Mouse (Mus musculus) heart, adult 11 months (tissue): ENCODE results near the gene Car5a.

ENCODE experiments used
- DNase-seq: peaks from one replicate; pipeline ENCODE4 v3.0.0; 2022

Car5a gene

GRCm38 (mm10) chr8:121944831-121945230, at the start of gene Car5a:
Gene Car5a (minus strand): TSS chr8:121944904.
- DNase-seq, result no peak

GRCm38 (mm10) chr8:121992911-121993310, 48.2 kb upstream of the Car5a start:
- no peak for DNase-seq

DNA sequence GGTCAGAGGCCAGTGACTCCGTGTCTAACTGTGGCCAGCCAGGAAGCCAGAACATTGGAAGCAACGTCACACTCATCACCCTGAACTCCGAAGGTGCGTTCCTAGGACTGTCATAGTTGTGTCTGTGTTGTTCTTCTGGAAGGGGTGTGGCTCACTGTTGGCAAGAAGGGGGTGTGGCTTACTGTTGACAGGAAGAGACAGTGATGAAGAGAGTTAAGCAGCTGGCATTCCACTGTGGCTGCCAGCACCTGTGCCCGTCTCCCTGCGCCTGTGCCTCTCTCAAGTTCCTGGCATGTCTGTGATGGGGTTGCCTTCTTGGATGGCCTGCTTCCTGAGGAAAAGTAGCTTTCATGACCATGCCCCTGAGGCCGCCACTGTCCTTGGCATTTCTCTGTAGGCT, 46.9 kb upstream of the Car5a start:
- no peak for DNase-seq

- DNase-seq, result peak; percentile 94
Observed at GRCm38 (mm10) chr8:121990506-121991255, 46.0 kb upstream of the Car5a start.

DNA sequence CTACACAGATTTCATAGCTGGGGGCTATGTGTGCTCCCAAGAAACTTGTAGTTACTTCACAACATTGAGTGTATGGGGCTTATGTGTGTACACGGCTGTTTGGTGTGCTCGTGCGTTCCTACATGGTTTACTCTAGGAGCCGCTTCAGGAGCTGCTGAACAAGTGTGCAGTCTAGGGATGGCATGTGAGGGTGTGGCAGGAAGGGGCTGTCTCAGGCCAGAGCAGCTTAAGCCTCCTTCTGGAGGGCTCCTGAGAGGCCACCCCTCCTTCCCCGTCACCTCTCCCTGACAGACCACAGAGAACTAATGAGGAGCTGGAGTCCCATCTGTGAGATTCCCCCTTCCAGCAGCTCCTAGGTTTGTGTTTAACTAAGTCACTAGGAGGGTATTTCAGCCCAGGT, 43.2 kb upstream of the Car5a start:
- DNase-seq, result no peak

GRCm38 (mm10) chr8:121985673-121986072, 41.0 kb upstream of the Car5a start:
- DNase-seq, result no peak

DNA sequence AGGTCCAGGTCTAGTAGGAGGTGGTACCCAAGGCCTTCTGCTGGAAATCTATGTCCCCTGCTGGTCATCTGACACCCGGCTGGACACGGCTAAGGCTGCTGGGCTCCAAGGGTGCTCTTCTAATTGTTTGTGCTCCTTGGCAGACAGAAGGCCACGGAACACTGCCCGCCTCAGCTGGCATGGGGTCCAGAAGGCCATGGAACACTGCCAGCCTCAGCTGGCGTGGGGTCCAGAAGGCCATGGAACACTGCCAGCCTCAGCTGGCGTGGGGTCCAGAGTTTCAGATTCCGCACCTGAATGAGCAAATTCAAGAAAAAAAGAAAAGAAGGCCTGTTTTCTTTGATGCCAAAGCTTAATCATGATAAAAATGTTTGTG, 36.8 kb upstream of the Car5a start:
- DNase-seq, result no peak

DNA sequence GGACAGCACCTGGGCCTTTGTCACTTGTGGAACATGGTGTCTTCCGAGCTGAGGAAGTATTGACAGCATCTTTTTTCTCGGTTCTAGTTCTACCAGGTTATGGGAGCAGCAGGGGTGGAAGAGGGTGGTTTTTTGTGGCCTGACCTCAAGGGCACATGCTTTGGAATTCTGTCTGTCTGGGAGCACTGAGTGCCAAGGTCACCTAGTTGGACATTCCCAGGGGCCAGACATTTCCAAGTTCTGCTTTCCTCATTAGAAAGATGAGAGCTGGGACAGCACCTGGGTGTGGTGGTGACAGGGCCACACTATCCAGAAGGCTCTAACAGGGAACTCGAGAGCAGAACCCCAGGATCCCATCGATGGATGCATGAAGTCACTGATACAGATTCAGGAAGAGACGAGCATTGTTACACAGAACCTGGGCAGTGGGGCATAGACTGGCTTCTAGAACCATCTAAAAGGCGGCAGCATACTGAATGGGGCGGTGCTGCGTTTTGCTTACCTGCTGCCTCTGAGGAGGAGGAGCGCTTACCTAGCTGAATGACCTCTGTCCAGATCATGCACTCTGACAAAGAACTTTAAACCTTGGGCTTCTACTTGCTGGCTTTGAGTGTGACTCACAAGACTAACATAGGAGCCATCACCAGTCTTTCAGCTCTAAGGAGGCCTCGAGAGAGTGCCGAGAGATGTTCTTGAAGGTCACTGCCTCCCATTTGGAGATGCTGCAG, 36.3 kb upstream of the Car5a start:
- DNase-seq, result no peak

DNA sequence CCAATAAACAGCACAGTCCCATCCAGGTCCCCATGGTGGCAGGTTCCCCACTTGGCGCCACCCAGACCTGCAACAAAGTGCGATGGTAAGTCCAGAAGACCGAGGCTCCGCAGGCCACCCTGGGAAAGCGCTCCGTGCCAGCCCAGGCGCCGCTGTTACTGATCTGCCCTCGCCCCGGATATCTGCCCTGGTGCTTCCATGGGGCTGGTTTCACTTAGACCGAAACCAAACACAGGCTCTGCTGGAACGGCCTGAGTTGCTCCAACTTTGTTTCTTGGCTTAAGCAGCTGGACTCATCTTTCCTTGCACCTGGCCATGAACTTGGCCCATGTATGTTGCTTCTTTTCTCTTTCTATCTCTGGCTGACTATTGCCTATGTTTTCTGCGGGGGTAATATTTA, 34.0 kb upstream of the Car5a start:
- DNase-seq, result no peak

GRCm38 (mm10) chr8:121977819-121978590, 33.3 kb upstream of the Car5a start:
- DNase-seq, result peak; percentile 89

GRCm38 (mm10) chr8:121973906-121974305, 29.2 kb upstream of the Car5a start:
- no peak for DNase-seq

DNA sequence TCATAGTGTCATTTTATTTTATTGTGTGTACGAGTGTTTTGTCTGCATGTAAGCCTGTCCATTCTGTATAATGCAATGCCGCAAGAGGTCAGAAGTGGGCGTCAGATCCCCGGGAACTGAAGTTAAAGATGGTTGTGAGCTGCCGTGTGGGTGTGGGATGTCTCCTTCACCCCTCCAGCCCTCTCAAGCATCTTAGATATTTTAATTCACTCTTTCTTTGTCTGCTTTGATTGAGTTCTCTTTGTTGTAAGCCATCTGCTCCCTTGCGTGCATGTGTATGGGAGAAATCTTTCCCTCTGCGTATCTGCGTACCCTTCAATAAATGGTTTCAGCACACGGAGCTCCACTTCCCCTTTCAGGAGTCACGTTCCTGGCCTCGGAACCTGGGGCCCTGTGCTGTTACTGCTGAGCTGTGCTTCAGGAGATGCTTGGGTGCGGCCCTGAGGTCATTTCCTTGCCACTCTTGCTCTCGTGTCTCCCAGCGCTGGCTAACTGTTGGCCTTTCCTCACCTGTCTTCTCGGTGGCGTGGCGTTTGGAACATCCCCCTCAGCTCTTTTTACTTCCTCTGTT, 26.9 kb upstream of the Car5a start:
- DNase-seq, result no peak

DNA sequence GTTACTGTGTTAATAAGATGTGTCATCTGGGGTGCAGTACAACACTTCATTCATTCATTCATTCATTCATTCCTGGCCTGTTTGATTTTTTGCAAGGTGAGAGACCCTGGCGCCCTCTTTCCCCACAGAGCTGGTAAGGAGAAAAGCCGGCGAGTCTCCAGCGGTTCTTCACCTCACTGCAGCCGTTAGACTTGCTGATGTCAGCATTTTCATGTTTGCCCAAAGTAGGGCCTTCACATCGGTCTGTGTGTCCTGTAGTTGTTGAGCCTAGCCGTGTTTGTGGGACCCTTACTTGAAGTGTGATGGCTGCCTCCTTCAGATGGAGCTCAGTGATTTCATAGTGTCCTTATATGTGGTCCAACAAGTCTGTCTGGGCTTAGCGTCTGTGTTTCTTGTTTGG, 25.5 kb upstream of the Car5a start:
- no peak for DNase-seq

- DNase-seq, result peak; percentile 88
Observed at GRCm38 (mm10) chr8:121968542-121968941, 23.8 kb upstream of the Car5a start.

DNA sequence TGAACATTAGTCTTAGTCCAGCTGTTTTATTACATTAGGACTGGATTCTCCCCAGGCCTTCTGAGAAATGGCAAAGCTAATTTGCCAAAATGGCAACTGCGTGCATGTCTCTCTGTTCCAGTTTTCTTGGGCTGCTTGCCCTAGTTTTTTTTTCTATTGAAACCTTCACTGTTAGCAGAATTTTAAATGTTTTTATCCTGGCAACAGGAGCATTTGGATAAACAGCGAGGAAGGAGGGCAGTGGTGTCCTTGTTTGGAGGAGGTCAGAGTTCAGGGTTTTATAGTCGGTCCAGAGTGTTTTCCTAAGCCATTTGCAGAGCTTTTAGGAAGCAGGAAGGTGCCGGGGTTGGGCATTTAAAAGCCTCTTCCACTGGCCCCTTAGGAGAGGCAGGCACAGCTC, 23.3 kb upstream of the Car5a start:
- peak; percentile 91 for DNase-seq

- DNase-seq, result peak; percentile 92
Observed at GRCm38 (mm10) chr8:121966714-121967448, 22.2 kb upstream of the Car5a start.

DNA sequence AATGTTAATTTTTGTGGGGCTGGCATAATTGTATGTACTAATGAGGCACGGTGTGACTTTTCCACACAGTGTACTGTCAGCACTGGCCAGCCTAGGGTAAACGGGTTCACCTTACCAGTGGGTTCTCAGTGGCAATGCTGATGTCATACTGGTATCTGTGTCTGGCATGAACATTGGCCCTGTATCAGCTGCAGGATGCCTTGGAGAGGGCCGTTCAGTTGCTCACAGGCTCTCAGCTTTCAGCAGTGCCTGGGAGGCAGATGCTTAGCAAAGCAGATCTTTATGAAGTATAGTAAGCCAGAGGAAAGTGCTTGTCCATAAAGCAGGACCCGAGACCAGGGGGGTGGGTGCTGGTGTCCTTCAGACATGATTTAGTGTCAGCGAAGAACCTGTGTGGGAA, 21.4 kb upstream of the Car5a start:
- no peak for DNase-seq

DNA sequence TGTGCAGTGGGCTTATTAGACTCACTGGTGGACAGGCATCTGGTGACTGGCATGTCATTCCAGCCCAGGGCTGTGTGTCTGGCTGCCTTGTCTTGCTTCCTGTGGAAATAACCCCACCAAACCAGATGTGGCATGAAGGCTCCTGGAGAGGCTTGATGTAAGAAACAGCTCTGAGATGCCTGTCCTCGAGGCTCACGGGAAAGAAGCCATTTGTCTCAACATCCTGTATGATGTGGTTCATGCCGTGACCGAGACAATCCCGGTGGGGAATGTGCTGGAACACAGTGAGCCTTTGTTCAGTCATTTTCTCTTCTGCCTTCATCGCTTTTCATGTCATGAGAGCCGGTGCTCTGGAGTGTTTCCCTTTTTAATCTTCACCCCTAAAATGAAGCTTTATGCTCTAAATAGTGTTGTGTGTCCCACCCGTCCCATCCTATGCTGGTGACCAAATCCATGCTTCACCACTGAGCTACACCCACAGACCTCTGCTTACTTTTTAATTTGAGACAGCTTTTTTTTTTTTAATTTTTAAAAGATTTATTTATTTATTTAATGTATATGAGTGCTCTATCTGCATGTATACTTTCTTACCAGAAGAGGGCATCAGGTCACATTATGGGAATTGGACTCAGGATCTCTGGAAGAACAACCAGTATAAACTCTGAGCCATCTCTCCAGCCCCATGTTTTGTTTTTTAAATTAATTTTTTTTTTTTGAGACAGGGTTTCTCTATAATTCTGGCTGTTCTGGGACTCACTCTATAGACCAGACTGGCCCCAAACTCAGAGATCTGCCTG, 20.2 kb upstream of the Car5a start:
- DNase-seq, result peak; percentile 97

DNA sequence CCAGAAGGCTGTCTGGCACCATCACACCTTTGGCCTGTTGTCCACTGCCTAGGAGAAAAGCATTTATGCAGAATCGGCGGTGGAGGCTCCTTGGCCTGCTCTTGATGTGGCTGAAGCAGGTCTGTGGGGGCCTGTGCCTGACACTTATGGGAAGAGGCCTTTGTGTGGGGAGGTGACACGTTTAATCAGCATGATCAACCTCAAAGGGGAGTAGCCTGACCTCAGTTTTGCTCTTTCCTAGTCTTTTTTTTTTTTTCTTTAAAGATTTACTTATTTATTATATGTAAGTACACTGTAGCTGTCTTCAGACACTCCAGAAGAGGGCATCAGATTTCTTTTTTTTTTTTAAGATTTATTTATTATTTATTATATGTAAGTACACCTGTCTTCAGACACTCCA, 18.2 kb upstream of the Car5a start:
- no peak for DNase-seq

DNA sequence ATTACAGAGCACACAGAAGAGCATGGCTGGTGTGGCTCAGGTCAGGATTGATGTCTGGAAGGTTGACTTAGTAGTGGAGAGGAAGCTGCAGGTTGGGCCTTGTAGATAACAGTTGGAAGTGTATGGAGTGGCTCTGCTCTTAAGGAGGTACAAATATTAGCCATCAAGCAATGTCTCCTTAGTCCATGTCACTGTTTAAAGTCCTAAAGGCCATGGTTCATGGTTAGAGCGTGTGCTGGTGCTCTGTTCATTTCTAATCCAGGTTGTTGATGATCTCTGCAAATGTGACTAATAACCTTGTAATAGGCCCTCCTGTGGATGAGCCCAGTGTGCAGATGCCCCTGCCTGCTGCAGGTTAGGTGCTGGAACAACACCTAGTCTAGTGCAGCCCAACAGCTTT, 13.7 kb upstream of the Car5a start:
- no peak for DNase-seq

DNA sequence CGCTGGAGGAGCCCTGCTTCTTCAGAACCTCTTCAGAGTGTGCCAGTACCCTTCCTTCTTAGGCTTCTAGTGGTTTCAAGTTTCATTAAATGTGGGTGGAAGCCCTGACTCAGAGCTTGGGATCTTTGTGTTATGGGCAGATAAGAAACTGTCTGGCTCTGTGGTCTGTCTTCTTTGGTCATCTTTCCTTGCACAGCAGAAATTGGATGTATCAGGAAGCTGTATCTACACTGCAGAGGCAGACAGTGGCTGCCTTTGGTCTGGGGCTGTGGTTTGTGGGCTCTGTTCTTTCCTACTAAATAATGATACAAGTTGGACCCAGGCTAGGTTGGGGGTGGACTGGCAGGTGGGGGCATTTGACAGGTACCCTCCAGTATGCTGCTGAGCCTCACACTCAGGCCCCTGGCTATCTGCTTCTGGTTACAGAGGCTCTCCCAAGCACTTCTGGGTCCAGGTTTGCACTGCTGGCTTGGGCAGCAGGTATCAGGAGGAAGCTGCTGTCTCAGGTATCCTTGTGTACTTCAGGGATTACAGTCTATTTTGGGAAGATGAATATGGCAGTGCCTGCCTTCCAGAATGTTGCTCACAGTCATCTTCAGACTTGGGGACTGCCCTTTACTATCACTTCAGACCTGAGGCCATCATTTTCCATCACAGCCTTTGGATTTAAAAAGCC, 11.3 kb upstream of the Car5a start:
- peak; percentile 88 for DNase-seq
